Mouse (Mus musculus) gastrocnemius, postnatal 36 days (tissue): ENCODE measurements around the gene Slc46a2. TPM values are rescaled to one million over a fixed set of nuclear protein-coding genes. Genes with fewer than 3 reads are reported as not detected.

ENCODE experiments used
- DNase-seq, 2 experiments: peaks; one replicate each; pipeline ENCODE4 v3.0.0; 2022
- intact Hi-C: fragments of 180-260 bp; cut with DNase I; formaldehyde crosslinking; loops from one replicate; pipeline ENCODE4 v1.15.1; 2025
- total RNA-seq, 2 experiments: library from RNA; stranded (reverse); gene quantifications; 2 replicates each; pipeline ENCODE4 v1.2.3; 2021

Gene Slc46a2
- total RNA-seq, 2 experiments from 2014 or later: 0.15 TPM; not detected in 1

DNA sequence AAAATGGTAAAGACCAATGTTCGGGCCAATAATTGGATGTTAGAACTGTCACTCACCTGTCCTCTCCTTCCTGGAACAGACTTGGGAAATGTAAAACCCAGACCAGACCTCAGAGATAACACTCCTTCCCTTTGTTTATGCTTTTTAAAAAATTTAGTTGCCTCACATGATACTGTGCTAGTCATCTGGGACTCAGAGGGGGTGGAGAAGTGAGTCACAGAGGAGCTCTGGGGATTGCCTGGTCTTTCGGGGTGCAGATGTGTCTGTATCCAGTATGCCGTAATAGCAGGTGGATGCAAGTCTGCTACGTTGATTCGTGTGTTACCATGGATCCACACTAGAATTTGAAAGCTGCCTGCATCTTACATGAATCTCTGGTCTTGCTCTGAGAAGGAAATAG, 22.1 kb downstream of the Slc46a2 start:
- DNase-seq: no peak
- intact Hi-C loops: no loop called here

DNA sequence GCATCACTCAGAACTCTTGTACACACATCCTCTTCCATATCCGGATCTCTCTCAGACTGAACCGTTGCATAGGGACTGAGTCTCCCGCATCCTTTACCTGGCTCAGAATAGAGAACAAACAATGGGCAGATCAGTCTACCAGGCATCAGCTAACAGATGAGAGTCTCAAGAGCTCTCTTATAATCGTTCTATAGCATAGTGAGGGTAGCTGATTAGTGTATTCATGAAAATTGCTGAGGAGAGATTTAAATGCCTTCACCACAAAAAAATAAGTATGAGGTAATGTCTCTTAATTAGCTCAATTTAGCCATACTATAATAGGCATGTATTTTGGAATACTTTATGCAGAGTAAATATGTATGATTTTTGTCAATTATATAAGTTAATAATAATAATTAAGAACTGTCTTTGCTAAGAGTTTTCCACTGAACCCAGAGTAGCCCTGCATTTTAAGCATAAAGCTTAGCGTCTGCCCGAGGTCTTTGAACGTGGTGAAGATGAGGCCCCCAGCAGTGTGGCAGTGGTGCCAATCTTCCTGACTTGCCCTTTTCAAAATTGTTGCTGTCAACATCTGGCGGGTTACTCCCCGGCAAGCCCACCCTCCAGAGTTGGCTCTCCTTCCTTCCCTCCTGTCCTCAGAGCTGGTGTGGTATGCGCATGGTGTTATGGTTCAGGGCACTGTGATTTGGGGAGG, 23.0 kb downstream of the Slc46a2 start:
- intact Hi-C loops: no loop called here
- DNase-seq: no peak

- DNase-seq: no peak
Measured at GRCm38 (mm10) chr4:59890086-59890600, 24.7 kb downstream of the Slc46a2 start.

GRCm38 (mm10) chr4:59888014-59888413, 26.8 kb downstream of the Slc46a2 start:
- no peak for DNase-seq
- intact Hi-C loops: no loop called here

More at GRCm38 (mm10) chr4:59890086-59890600, 24.7 kb downstream of the Slc46a2 start:
- intact Hi-C loops: no loop called here

DNA sequence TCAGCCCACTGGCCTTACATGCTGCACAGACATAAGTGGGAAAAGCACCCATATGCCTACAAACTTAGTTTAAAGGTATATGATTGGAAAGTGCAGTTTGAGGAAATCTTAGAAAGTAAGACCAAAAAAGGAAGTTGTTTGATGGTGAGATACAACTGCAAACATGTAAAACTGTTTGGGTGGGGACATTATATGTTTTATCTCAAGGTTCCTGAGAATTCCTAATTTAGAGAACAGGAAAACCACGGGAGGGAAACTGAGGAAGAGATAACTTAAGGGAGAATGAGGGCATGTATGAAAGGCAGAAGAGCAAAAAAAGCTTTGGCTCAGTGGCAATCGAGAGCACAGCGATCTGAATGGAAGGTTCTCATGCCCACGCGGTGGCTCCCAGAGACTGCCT, 27.8 kb downstream of the Slc46a2 start:
- intact Hi-C loops: no loop called here

DNA sequence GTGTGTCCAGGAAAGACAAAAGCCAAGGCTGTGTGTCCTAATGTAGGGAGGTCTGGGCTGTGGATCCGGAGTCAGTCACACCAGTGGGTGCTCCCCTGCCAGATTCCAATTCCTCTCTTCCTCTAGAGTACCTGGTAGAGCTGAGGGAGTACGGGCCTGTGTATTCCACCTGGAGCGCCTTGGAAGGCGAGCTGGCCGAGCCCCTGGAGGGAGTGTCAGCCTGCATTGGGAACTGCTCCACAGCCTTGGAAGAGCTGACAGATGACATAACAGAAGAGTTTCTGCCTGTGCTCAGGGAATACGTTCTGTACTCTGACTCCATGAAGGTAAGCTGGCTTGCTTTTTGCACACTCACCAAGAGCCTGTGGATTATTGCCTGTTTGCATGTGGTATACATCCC, 28.6 kb downstream of the Slc46a2 start:
- intact Hi-C loops: no loop called here
- no peak for DNase-seq

More for the DNA sequence above, 27.8 kb downstream of the Slc46a2 start:
- no peak for DNase-seq

- intact Hi-C loops: no loop called here
Measured at GRCm38 (mm10) chr4:59884136-59884696, 30.6 kb downstream of the Slc46a2 start.

DNA sequence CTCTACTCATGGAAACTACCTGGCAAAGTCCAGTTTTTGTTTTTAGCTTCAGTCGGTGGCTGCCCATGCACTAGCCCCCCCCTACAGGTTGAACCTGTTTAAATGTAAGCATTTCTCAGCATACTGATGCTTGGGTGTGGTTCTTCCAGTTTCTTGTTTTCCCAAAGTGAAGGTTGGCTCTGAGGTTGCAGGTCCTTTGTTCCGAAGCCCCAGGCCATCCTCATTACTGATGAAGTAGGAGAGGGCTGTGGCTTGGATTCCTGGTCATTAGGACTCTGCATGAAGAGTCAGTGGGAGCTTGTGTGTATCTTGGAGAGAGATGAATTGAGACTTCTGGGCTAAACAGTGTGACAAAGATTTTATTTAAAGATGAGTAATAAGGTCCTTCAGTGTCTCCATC, 33.6 kb downstream of the Slc46a2 start:
- intact Hi-C loops: no loop called here
- DNase-seq: no peak

More at GRCm38 (mm10) chr4:59884136-59884696, 30.6 kb downstream of the Slc46a2 start:
- no peak for DNase-seq

GRCm38 (mm10) chr4:59880725-59881124, 34.1 kb downstream of the Slc46a2 start:
- intact Hi-C loops: no loop called here
- no peak for DNase-seq

DNA sequence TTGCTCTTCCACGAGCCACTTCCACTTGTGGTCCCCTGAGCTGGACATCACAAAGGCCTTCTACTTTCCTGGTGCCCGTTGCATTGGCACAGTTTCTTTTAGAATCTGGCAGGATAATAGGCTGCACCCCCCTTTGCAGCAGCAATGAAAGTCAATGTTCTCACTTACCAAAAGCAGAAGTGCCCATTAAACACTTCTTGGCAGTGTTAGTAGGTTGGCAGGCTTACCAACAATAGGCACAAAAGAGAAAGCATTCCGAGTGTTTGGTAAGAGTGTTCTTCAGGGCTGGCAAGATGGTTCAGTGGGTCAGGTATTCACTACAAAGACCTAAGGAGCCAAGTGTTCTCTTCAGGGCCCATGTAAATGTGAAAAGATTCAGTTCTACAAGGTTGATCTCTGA, 35.4 kb downstream of the Slc46a2 start:
- DNase-seq: no peak
- intact Hi-C loops: no loop called here

DNA sequence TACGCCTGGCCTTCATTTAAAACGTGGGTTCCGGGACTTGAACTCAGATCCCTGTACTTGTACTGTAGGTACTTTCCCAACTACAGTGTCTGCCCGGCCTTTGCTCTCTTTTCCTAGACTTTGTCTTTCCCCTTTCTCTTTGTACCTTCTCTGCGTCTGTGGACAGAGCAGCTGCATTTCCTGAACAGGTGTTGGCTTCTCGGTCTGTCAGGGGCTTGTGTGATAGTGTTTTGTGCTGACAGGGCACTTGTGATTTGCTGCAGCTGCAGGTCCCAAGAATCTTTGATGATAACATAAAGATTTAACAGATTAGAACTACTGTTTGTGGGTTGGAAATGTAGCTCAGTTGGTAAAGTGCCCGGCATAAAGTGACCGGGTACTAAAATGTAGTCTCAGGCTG, 36.3 kb downstream of the Slc46a2 start:
- intact Hi-C loops: no loop called here

GRCm38 (mm10) chr4:59877025-59877424, 37.8 kb downstream of the Slc46a2 start:
- intact Hi-C loops: no loop called here

More for the DNA sequence above, 36.3 kb downstream of the Slc46a2 start:
- no peak for DNase-seq

DNA sequence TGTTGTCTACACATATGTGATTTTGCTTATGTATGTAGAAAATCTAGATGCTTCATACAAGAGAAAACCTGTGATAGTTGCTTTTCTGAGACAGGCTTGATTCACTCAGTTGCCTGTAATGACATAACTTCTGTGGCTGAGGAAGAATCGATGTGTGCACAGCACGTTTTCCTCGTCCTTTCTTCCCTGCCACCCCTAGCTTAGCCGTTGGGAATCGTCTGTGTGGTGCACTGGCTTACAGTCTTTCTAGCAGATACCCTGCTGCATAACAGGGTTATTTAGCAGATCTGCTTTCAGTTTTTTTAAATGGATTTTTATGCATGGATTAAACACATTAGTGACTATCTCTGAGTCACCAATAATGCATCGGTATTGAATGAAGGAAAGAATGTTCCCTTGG, 38.3 kb downstream of the Slc46a2 start:
- DNase-seq: no peak
- intact Hi-C loops: no loop called here

More at GRCm38 (mm10) chr4:59877025-59877424, 37.8 kb downstream of the Slc46a2 start:
- no peak for DNase-seq

DNA sequence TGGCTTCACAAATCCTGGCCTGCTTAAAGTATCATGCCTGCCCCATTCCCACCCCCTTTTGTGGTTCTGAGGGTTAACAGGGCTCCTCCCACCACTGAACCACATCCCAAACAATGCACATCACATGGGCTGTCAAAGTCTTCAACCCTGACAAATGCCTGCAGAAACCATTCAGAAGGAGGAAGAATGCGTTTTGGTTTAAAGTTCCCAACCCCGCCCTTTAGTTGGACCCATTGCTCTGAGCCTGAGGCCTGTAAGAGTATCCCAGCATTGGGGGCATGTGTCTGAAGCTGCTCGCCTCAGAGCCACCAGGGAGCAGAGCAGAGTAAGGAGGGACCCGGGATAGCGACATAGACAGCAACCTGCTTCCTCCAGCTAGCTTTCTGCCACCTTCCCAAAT, 41.0 kb downstream of the Slc46a2 start:
- no peak for DNase-seq
- intact Hi-C loops: loop anchor here (5.0 kb wide), 1 partner anchor 262 kb away; no protein-coding TSS in a partner anchor

- intact Hi-C loops: loop anchor here (5.0 kb wide), 1 partner anchor 261 kb away; no protein-coding TSS in a partner anchor
- DNase-seq: no peak
Measured at GRCm38 (mm10) chr4:59873240-59873639, 41.6 kb downstream of the Slc46a2 start.

GRCm38 (mm10) chr4:59870859-59871591, 43.8 kb downstream of the Slc46a2 start:
- intact Hi-C loops: loop anchor here (2.0 to 5.0 kb wide), 2 partner anchors 84 to 259 kb away; no protein-coding TSS in a partner anchor
- peak; percentile 54 to 60 for DNase-seq

DNA sequence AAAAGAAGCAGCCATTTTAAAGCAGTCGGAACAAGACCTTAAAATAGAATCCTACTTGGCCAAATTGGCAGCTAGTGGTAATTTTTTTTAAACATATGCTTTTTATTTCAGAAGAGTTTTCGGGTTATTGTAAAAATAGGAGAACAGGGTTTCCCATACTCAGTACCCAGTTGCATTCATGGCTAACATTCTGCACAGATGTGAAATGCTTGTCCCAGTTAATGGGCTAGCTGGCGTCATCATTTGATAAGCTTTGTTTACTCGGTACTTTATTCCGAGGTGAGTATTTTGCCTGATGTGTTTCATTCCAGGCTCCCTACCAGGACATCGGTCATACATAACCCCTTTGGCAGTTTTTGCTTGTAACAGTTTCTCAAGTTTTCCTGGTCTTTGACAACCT, 44.4 kb downstream of the Slc46a2 start:
- DNase-seq: no peak
- intact Hi-C loops: loop anchor here (2.0 to 5.0 kb wide), 2 partner anchors 84 to 258 kb away; no protein-coding TSS in a partner anchor

DNA sequence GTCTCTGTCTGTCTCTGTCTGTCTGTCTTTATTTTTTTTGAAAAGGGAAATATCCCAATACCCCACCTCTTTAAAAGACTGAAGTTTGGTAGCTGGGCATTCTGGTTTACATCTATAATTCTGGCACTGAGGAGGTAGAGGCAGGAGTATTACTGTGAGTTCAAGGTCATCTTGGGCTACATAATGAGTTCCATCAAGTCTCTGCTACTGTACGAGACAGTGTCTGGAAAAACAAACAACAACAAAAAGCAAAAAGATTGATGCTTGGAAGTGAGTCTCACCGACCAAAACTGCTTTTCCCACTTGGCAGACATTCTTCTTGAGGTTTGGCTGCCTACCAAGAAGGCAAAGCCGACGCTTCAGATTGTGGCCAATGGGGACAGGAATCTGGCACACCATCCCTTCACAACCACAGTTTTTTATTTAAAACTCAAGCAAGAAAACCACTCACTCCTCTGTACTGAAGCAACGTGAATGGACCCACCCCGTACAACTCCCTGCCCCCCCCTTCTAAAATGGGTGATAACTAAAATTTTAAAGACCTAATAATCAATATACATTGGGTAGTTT, 45.3 kb downstream of the Slc46a2 start:
- DNase-seq: peak in 1 of 2 experiments; percentile 27
- intact Hi-C loops: loop anchor here (2.0 to 5.0 kb wide), 2 partner anchors 83 to 257 kb away; no protein-coding TSS in a partner anchor

DNA sequence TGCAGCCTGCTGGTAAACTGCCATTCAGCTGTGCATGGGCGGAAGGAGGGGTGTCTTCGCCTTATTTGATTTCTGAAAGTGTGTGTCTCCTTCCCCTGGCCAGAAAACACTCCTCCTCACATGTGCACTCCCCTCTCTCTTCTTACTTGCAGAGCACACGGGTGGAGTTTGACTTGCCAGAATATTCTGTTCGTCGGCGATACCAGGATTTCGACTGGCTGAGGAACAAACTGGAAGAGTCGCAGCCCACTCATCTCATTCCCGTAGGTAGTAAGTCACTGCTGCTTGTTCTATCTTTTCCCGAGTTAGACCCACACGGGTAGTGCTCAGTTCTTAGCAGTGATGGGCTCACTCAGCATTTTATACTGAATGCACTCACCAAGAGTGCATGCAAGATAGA, 46.8 kb downstream of the Slc46a2 start:
- no peak for DNase-seq
- intact Hi-C loops: no loop called here

DNA sequence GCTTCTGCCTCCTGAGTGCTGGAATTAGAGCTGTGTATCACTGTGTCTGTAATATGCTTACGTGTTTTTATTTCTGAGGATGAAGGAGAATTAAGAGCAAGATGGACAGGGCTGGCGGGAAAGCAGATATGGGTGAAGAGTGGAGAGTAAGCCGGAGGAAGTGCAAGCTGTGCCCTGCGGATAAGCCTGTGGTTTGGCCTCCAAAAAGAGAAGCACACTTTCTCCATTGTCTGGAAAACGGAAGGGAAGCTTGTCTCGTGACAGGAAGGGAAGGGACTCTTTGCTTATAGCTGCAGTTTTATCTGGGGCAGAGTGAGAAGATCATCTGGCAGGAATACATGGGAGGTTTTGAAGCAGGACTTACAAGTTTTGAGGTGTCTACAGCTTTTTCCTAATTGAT, 51.0 kb downstream of the Slc46a2 start:
- no peak for DNase-seq
- intact Hi-C loops: no loop called here

- no peak for DNase-seq
- intact Hi-C loops: no loop called here
Measured at GRCm38 (mm10) chr4:59862335-59862734, 52.5 kb downstream of the Slc46a2 start.
